Mouse (Mus musculus): ENCODE data around the gene Klrd1. TPM values are rescaled to one million over a fixed set of nuclear protein-coding genes. Genes with fewer than 3 reads are reported as not detected.

Klrd1 gene
- polyA plus RNA-seq, 1 experiment from 2014 or later: not detected

- H3K4me3 ChIP-seq (ENCODE audit: low read depth, low read length): no peak overlapping the region
- ATAC-seq (ENCODE audit: insufficient number of reproducible peaks, low FRiP score, low TSS enrichment, low read depth): no peak
- H3K27me3 ChIP-seq (ENCODE audit: control insufficient read depth, insufficient read depth, low read length): no peaks in the 10 kb centered on the region
- no peaks in the 10 kb centered on the region for H3K9me3 ChIP-seq (ENCODE audit: control insufficient read depth, low read length)
- H3K4me1 ChIP-seq (ENCODE audit: control insufficient read depth, insufficient read depth, low read length): no peaks in the 10 kb centered on the region
- H3K36me3 ChIP-seq (ENCODE audit: control insufficient read depth, insufficient read depth, low read length): no peaks in the 10 kb centered on the region
- WGBS: 54% methylated on average over 4 of the region's 4 CpGs
- no peak overlapping the region for H3K27ac ChIP-seq (replicated peaks; ENCODE audit: low read depth, low read length)
- no peak overlapping the region for H3K9ac ChIP-seq (ENCODE audit: low read length)
- H3K4me2 ChIP-seq (ENCODE audit: low read depth, severe bottlenecking): no peak overlapping the region
- DNase-seq (ENCODE audit: low spot score): no peak
Measured at GRCm38 (mm10) chr6:129559641-129560027, 31.9 kb upstream of the Klrd1 start.

GRCm38 (mm10) chr6:129565257-129565656 is 26.3 kb upstream of the Klrd1 start:
- H3K36me3 ChIP-seq (ENCODE audit: control insufficient read depth, insufficient read depth, low read length): no peaks in the 10 kb centered on the region
- DNase-seq (ENCODE audit: low spot score) (no peak), ATAC-seq (ENCODE audit: insufficient number of reproducible peaks, low FRiP score, low TSS enrichment, low read depth) (no peak)
- no peak overlapping the region for H3K4me2 ChIP-seq (ENCODE audit: low read depth, severe bottlenecking)
- H3K9me3 ChIP-seq (ENCODE audit: control insufficient read depth, low read length): no peaks in the 10 kb centered on the region
- no peak overlapping the region for H3K27ac ChIP-seq (replicated peaks; ENCODE audit: low read depth, low read length)
- H3K27me3 ChIP-seq (ENCODE audit: control insufficient read depth, insufficient read depth, low read length): no peaks in the 10 kb centered on the region
- WGBS: 80% methylated on average over 2 of the region's 2 CpGs
- H3K4me3 ChIP-seq (ENCODE audit: low read depth, low read length): no peak overlapping the region
- no peak overlapping the region for H3K9ac ChIP-seq (ENCODE audit: low read length)
- H3K4me1 ChIP-seq (ENCODE audit: control insufficient read depth, insufficient read depth, low read length): no peaks in the 10 kb centered on the region

- no peak for ATAC-seq (ENCODE audit: insufficient number of reproducible peaks, low FRiP score, low TSS enrichment, low read depth)
- H3K27me3 ChIP-seq (ENCODE audit: control insufficient read depth, insufficient read depth, low read length): no peaks in the 10 kb centered on the region
- H3K9me3 ChIP-seq (ENCODE audit: control insufficient read depth, low read length): no peaks in the 10 kb centered on the region
- H3K4me3 ChIP-seq (ENCODE audit: low read depth, low read length): no peak overlapping the region
- no peak overlapping the region for H3K9ac ChIP-seq (ENCODE audit: low read length)
- no peak for DNase-seq (ENCODE audit: low spot score)
- no peaks in the 10 kb centered on the region for H3K4me1 ChIP-seq (ENCODE audit: control insufficient read depth, insufficient read depth, low read length)
- WGBS: 31% methylated on average over 2 of the region's 2 CpGs
- H3K36me3 ChIP-seq (ENCODE audit: control insufficient read depth, insufficient read depth, low read length): no peaks in the 10 kb centered on the region
- no peak overlapping the region for H3K27ac ChIP-seq (replicated peaks; ENCODE audit: low read depth, low read length)
- H3K4me2 ChIP-seq (ENCODE audit: low read depth, severe bottlenecking): no peak overlapping the region
Measured at GRCm38 (mm10) chr6:129575315-129575714, 16.3 kb upstream of the Klrd1 start.

GRCm38 (mm10) chr6:129577605-129578004 is 14.0 kb upstream of the Klrd1 start, which contains the start of gene Klre1:
Klre1 (plus strand) TSS chr6:129577905.
- WGBS: 93% methylated on average over 8 of the region's 8 CpGs
- Histone ChIP-seq H3K4me3 (ENCODE audit: low read depth, low read length) (no peak within 1 kb of the TSS), H3K36me3 (ENCODE audit: control insufficient read depth, insufficient read depth, low read length) (no peaks in the 10 kb centered on the region), H3K9me3 (ENCODE audit: control insufficient read depth, low read length) (no peaks in the 10 kb centered on the region), H3K9ac (ENCODE audit: low read length) (no peak within 1 kb of the TSS), H3K4me2 (ENCODE audit: low read depth, severe bottlenecking) (no peak within 1 kb of the TSS), H3K4me1 (ENCODE audit: control insufficient read depth, insufficient read depth, low read length) (no peaks in the 10 kb centered on the region), H3K27me3 (ENCODE audit: control insufficient read depth, insufficient read depth, low read length) (no peaks in the 10 kb centered on the region), H3K27ac (replicated peaks; ENCODE audit: low read depth, low read length) (no peak within 1 kb of the TSS)
- ATAC-seq (ENCODE audit: insufficient number of reproducible peaks, low FRiP score, low TSS enrichment, low read depth) (no peak), DNase-seq (ENCODE audit: low spot score) (no peak)

- WGBS: 57% methylated on average over 4 of the region's 4 CpGs
- H3K27me3 ChIP-seq (ENCODE audit: control insufficient read depth, insufficient read depth, low read length): no peaks in the 10 kb centered on the region
- no peaks in the 10 kb centered on the region for H3K4me1 ChIP-seq (ENCODE audit: control insufficient read depth, insufficient read depth, low read length)
- no peaks in the 10 kb centered on the region for H3K9me3 ChIP-seq (ENCODE audit: control insufficient read depth, low read length)
- H3K9ac ChIP-seq (ENCODE audit: low read length): no peak overlapping the region
- DNase-seq (ENCODE audit: low spot score): no peak
- no peaks in the 10 kb centered on the region for H3K36me3 ChIP-seq (ENCODE audit: control insufficient read depth, insufficient read depth, low read length)
- no peak overlapping the region for H3K4me3 ChIP-seq (ENCODE audit: low read depth, low read length)
- ATAC-seq (ENCODE audit: insufficient number of reproducible peaks, low FRiP score, low TSS enrichment, low read depth): no peak
- H3K4me2 ChIP-seq (ENCODE audit: low read depth, severe bottlenecking): no peak overlapping the region
- no peak overlapping the region for H3K27ac ChIP-seq (replicated peaks; ENCODE audit: low read depth, low read length)
Measured at GRCm38 (mm10) chr6:129581274-129581673, 10.3 kb upstream of the Klrd1 start.

- Histone ChIP-seq H3K4me1 (ENCODE audit: control insufficient read depth, insufficient read depth, low read length) (no peaks in the 10 kb centered on the region), H3K36me3 (ENCODE audit: control insufficient read depth, insufficient read depth, low read length) (no peaks in the 10 kb centered on the region), H3K9ac (ENCODE audit: low read length) (no peak overlapping the region), H3K27me3 (ENCODE audit: control insufficient read depth, insufficient read depth, low read length) (no peaks in the 10 kb centered on the region), H3K27ac (replicated peaks; ENCODE audit: low read depth, low read length) (no peak overlapping the region), H3K4me2 (ENCODE audit: low read depth, severe bottlenecking) (no peak overlapping the region), H3K4me3 (ENCODE audit: low read depth, low read length) (no peak overlapping the region), H3K9me3 (ENCODE audit: control insufficient read depth, low read length) (no peaks in the 10 kb centered on the region)
- DNase-seq (ENCODE audit: low spot score): no peak
- ATAC-seq (ENCODE audit: insufficient number of reproducible peaks, low FRiP score, low TSS enrichment, low read depth): no peak
- 81% methylated on average over 4 of the region's 4 CpGs for WGBS
Measured at GRCm38 (mm10) chr6:129581896-129582295, 9.7 kb upstream of the Klrd1 start.

GRCm38 (mm10) chr6:129583014-129583413 is 8.6 kb upstream of the Klrd1 start:
- no peak overlapping the region for H3K27ac ChIP-seq (replicated peaks; ENCODE audit: low read depth, low read length)
- no peaks in the 10 kb centered on the region for H3K9me3 ChIP-seq (ENCODE audit: control insufficient read depth, low read length)
- no peaks in the 10 kb centered on the region for H3K36me3 ChIP-seq (ENCODE audit: control insufficient read depth, insufficient read depth, low read length)
- H3K9ac ChIP-seq (ENCODE audit: low read length): no peak overlapping the region
- H3K4me1 ChIP-seq (ENCODE audit: control insufficient read depth, insufficient read depth, low read length): no peaks in the 10 kb centered on the region
- 67% methylated on average over 3 of the region's 3 CpGs for WGBS
- H3K4me3 ChIP-seq (ENCODE audit: low read depth, low read length): no peak overlapping the region
- no peaks in the 10 kb centered on the region for H3K27me3 ChIP-seq (ENCODE audit: control insufficient read depth, insufficient read depth, low read length)
- no peak overlapping the region for H3K4me2 ChIP-seq (ENCODE audit: low read depth, severe bottlenecking)
- DNase-seq (ENCODE audit: low spot score) (no peak), ATAC-seq (ENCODE audit: insufficient number of reproducible peaks, low FRiP score, low TSS enrichment, low read depth) (no peak)

GRCm38 (mm10) chr6:129608372-129608771 is 16.8 kb downstream of the Klrd1 start:
- no peaks in the 10 kb centered on the region for H3K9me3 ChIP-seq (ENCODE audit: control insufficient read depth, low read length)
- no peaks in the 10 kb centered on the region for H3K36me3 ChIP-seq (ENCODE audit: control insufficient read depth, insufficient read depth, low read length)
- H3K4me1 ChIP-seq (ENCODE audit: control insufficient read depth, insufficient read depth, low read length): no peaks in the 10 kb centered on the region
- DNase-seq (ENCODE audit: low spot score): no peak
- H3K4me3 ChIP-seq (ENCODE audit: low read depth, low read length): no peak overlapping the region
- ATAC-seq (ENCODE audit: insufficient number of reproducible peaks, low FRiP score, low TSS enrichment, low read depth): no peak
- H3K27me3 ChIP-seq (ENCODE audit: control insufficient read depth, insufficient read depth, low read length): no peaks in the 10 kb centered on the region
- no peak overlapping the region for H3K4me2 ChIP-seq (ENCODE audit: low read depth, severe bottlenecking)
- H3K27ac ChIP-seq (replicated peaks; ENCODE audit: low read depth, low read length): no peak overlapping the region
- H3K9ac ChIP-seq (ENCODE audit: low read length): no peak overlapping the region

GRCm38 (mm10) chr6:129623735-129624134 is 32.2 kb downstream of the Klrd1 start, which contains the start of gene Klrk1:
Klrk1 (minus strand) TSS chr6:129623864.
- H3K36me3 ChIP-seq (ENCODE audit: control insufficient read depth, insufficient read depth, low read length): no peaks in the 10 kb centered on the region
- whole genome bisulfite sequencing: 86% methylated on average over 4 of the region's 4 CpGs
- H3K27me3 ChIP-seq (ENCODE audit: control insufficient read depth, insufficient read depth, low read length): no peaks in the 10 kb centered on the region
- H3K9ac ChIP-seq (ENCODE audit: low read length): no peak within 1 kb of the TSS
- DNase-seq (ENCODE audit: low spot score) (no peak), ATAC-seq (ENCODE audit: insufficient number of reproducible peaks, low FRiP score, low TSS enrichment, low read depth) (no peak)
- H3K4me2 ChIP-seq (ENCODE audit: low read depth, severe bottlenecking): no peak within 1 kb of the TSS
- no peak within 1 kb of the TSS for H3K27ac ChIP-seq (replicated peaks; ENCODE audit: low read depth, low read length)
- no peaks in the 10 kb centered on the region for H3K4me1 ChIP-seq (ENCODE audit: control insufficient read depth, insufficient read depth, low read length)
- no peaks in the 10 kb centered on the region for H3K9me3 ChIP-seq (ENCODE audit: control insufficient read depth, low read length)
- no peak within 1 kb of the TSS for H3K4me3 ChIP-seq (ENCODE audit: low read depth, low read length)
